Mouse (Mus musculus): ENCODE results near the gene Pip5kl1. TPM values are rescaled to one million over a fixed set of nuclear protein-coding genes. Genes with fewer than 3 reads are reported as not detected.

Pip5kl1 gene
- polyA plus RNA-seq, 1 experiment: 39.7 TPM

GRCm38 (mm10) chr2:32566536-32567063 is 8.0 kb upstream of the Pip5kl1 start:
- Histone ChIP-seq H3K4me1 (ENCODE audit: control insufficient read depth, insufficient read depth, low read length) (peaks cover 4% of the 10 kb centered on the region), H3K4me3 (ENCODE audit: control insufficient read depth, low read depth, low read length) (no peak overlapping the region), H3K36me3 (ENCODE audit: control insufficient read depth, insufficient read depth, low read length) (no peaks in the 10 kb centered on the region), H3K27ac (ENCODE audit: control insufficient read depth, insufficient read depth, low read depth, low read length) (no peak overlapping the region), H3K27me3 (ENCODE audit: control insufficient read depth, insufficient read depth, low read length) (no peaks in the 10 kb centered on the region)
- TF ChIP-seq POLR2A (IDR thresholded peaks at IDR 0.05; ENCODE audit: control insufficient read depth, low read depth, low read length): no peak
- TF ChIP-seq CTCF (IDR thresholded peaks at IDR 0.05; ENCODE audit: control insufficient read depth, insufficient read depth, insufficient replicate concordance, low read depth, low read length): peak; percentile 69; the same call in 1 of the 2 replicates

- H3K4me1 ChIP-seq (ENCODE audit: control insufficient read depth, insufficient read depth, low read length): peaks cover 4% of the 10 kb centered on the region
- H3K27ac ChIP-seq (ENCODE audit: control insufficient read depth, insufficient read depth, low read depth, low read length): no peak overlapping the region
- no peak overlapping the region for H3K4me3 ChIP-seq (ENCODE audit: control insufficient read depth, low read depth, low read length)
- H3K36me3 ChIP-seq (ENCODE audit: control insufficient read depth, insufficient read depth, low read length): no peaks in the 10 kb centered on the region
- TF ChIP-seq CTCF (IDR thresholded peaks at IDR 0.05; ENCODE audit: control insufficient read depth, insufficient read depth, insufficient replicate concordance, low read depth, low read length) (no peak), POLR2A (IDR thresholded peaks at IDR 0.05; ENCODE audit: control insufficient read depth, low read depth, low read length) (no peak)
- no peaks in the 10 kb centered on the region for H3K27me3 ChIP-seq (ENCODE audit: control insufficient read depth, insufficient read depth, low read length)
Measured at GRCm38 (mm10) chr2:32568149-32568548, 6.4 kb upstream of the Pip5kl1 start.

GRCm38 (mm10) chr2:32568941-32569340 is 5.7 kb upstream of the Pip5kl1 start:
- no peak overlapping the region for H3K27ac ChIP-seq (ENCODE audit: control insufficient read depth, insufficient read depth, low read depth, low read length)
- H3K4me3 ChIP-seq (ENCODE audit: control insufficient read depth, low read depth, low read length): no peak overlapping the region
- H3K36me3 ChIP-seq (ENCODE audit: control insufficient read depth, insufficient read depth, low read length): no peaks in the 10 kb centered on the region
- peaks cover 4% of the 10 kb centered on the region for H3K4me1 ChIP-seq (ENCODE audit: control insufficient read depth, insufficient read depth, low read length)
- TF ChIP-seq POLR2A (IDR thresholded peaks at IDR 0.05; ENCODE audit: control insufficient read depth, low read depth, low read length) (no peak), CTCF (IDR thresholded peaks at IDR 0.05; ENCODE audit: control insufficient read depth, insufficient read depth, insufficient replicate concordance, low read depth, low read length) (no peak)
- no peaks in the 10 kb centered on the region for H3K27me3 ChIP-seq (ENCODE audit: control insufficient read depth, insufficient read depth, low read length)

GRCm38 (mm10) chr2:32570698-32571494 is 3.7 kb upstream of the Pip5kl1 start, which contains the start of gene Dpm2:
TSS of gene Dpm2 (plus strand) at chr2:32570858.
- H3K4me3 ChIP-seq (ENCODE audit: control insufficient read depth, low read depth, low read length): peak within 1 kb of the TSS; percentile 78
- peaks cover 2% of the 10 kb centered on the region for H3K27me3 ChIP-seq (ENCODE audit: control insufficient read depth, insufficient read depth, low read length)
- H3K27ac ChIP-seq (ENCODE audit: control insufficient read depth, insufficient read depth, low read depth, low read length): peak within 1 kb of the TSS; percentile 57
- TF ChIP-seq CTCF (IDR thresholded peaks at IDR 0.05; ENCODE audit: control insufficient read depth, insufficient read depth, insufficient replicate concordance, low read depth, low read length) (no peak), POLR2A (IDR thresholded peaks at IDR 0.05; ENCODE audit: control insufficient read depth, low read depth, low read length) (peak; percentile 63)
- H3K4me1 ChIP-seq (ENCODE audit: control insufficient read depth, insufficient read depth, low read length): peaks cover 4% of the 10 kb centered on the region
- H3K36me3 ChIP-seq (ENCODE audit: control insufficient read depth, insufficient read depth, low read length): no peaks in the 10 kb centered on the region

- Histone ChIP-seq H3K4me3 (ENCODE audit: control insufficient read depth, low read depth, low read length) (peak overlapping the region; percentile 49), H3K36me3 (ENCODE audit: control insufficient read depth, insufficient read depth, low read length) (no peaks in the 10 kb centered on the region), H3K27ac (ENCODE audit: control insufficient read depth, insufficient read depth, low read depth, low read length) (no peak overlapping the region), H3K27me3 (ENCODE audit: control insufficient read depth, insufficient read depth, low read length) (peaks cover 2% of the 10 kb centered on the region), H3K4me1 (ENCODE audit: control insufficient read depth, insufficient read depth, low read length) (peaks cover 4% of the 10 kb centered on the region)
- TF ChIP-seq POLR2A (IDR thresholded peaks at IDR 0.05; ENCODE audit: control insufficient read depth, low read depth, low read length): no peak
- TF ChIP-seq CTCF (IDR thresholded peaks at IDR 0.05; ENCODE audit: control insufficient read depth, insufficient read depth, insufficient replicate concordance, low read depth, low read length): no peak
Measured at GRCm38 (mm10) chr2:32572196-32572595, 2.4 kb upstream of the Pip5kl1 start.

GRCm38 (mm10) chr2:32574901-32575585 is 446 bp downstream of the Pip5kl1 start:
- H3K36me3 ChIP-seq (ENCODE audit: control insufficient read depth, insufficient read depth, low read length): no peaks in the 10 kb centered on the region

GRCm38 (mm10) chr2:32575586-32576160 is 1.1 kb downstream of the Pip5kl1 start, which contains the start of gene 9430097D07Rik:
TSS of gene 9430097D07Rik (minus strand) at chr2:32575684.
- H3K4me3 ChIP-seq (ENCODE audit: control insufficient read depth, low read depth, low read length): peak within 1 kb of the TSS; percentile 86
- H3K27ac ChIP-seq (ENCODE audit: control insufficient read depth, insufficient read depth, low read depth, low read length): no peak within 1 kb of the TSS
- TF ChIP-seq CTCF (IDR thresholded peaks at IDR 0.05; ENCODE audit: control insufficient read depth, insufficient read depth, insufficient replicate concordance, low read depth, low read length) (no peak), POLR2A (IDR thresholded peaks at IDR 0.05; ENCODE audit: control insufficient read depth, low read depth, low read length) (no peak)
- no peaks in the 10 kb centered on the region for H3K36me3 ChIP-seq (ENCODE audit: control insufficient read depth, insufficient read depth, low read length)
- peaks cover 2% of the 10 kb centered on the region for H3K27me3 ChIP-seq (ENCODE audit: control insufficient read depth, insufficient read depth, low read length)
- H3K4me1 ChIP-seq (ENCODE audit: control insufficient read depth, insufficient read depth, low read length): peaks cover 4% of the 10 kb centered on the region

More at GRCm38 (mm10) chr2:32574901-32575585, 446 bp downstream of the Pip5kl1 start:
- H3K27me3 ChIP-seq (ENCODE audit: control insufficient read depth, insufficient read depth, low read length): peaks cover 2% of the 10 kb centered on the region
- no peak overlapping the region for H3K27ac ChIP-seq (ENCODE audit: control insufficient read depth, insufficient read depth, low read depth, low read length)
- H3K4me3 ChIP-seq (ENCODE audit: control insufficient read depth, low read depth, low read length): peak overlapping the region; percentile 86
- H3K4me1 ChIP-seq (ENCODE audit: control insufficient read depth, insufficient read depth, low read length): peaks cover 4% of the 10 kb centered on the region
- peak; percentile 47; the same call in 1 of the 2 replicates for TF ChIP-seq CTCF (IDR thresholded peaks at IDR 0.05; ENCODE audit: control insufficient read depth, insufficient read depth, insufficient replicate concordance, low read depth, low read length)
- no peak for TF ChIP-seq POLR2A (IDR thresholded peaks at IDR 0.05; ENCODE audit: control insufficient read depth, low read depth, low read length)
